Mouse (Mus musculus) heart, postnatal 0 days (tissue): ENCODE measurements around the gene Smco2. TPM values are rescaled to one million over a fixed set of nuclear protein-coding genes. Genes with fewer than 3 reads are reported as not detected.

Experiments
- ATAC-seq: fragments of 200-750 bp; cut with Nextera tagmentation; 2 replicates; pipeline ENCODE4 v1.8.0; 2017; ENCODE audit warnings: low read depth, moderate number of reproducible peaks, moderate library complexity; ENCODE audit not compliant: insufficient read depth
- DNase-seq: peaks from one replicate; pipeline ENCODE4 v3.0.0-alpha.2; 2016; ENCODE audit warnings: low spot score
- H3K27ac ChIP-seq: fragments of 300-500 bp; sonication (generic); 2 replicates; pipeline ENCODE4 v1.5.1; 2014; ENCODE audit warnings: low read depth, mild to moderate bottlenecking
- H3K27me3 ChIP-seq: fragments of 300-500 bp; sonication (generic); 2 replicates; pipeline ENCODE4 v1.6.1; 2014; ENCODE audit warnings: low read length, mixed read lengths; ENCODE audit not compliant: control insufficient read depth, insufficient read depth
- H3K36me3 ChIP-seq: fragments of 300-500 bp; sonication (generic); replicated peaks from 2 replicates; pipeline ENCODE4 v1.6.1; 2014; ENCODE audit warnings: low read length, mixed read lengths; ENCODE audit not compliant: control insufficient read depth, insufficient read depth
- H3K4me1 ChIP-seq: fragments of 300-500 bp; sonication (generic); 2 replicates; pipeline ENCODE4 v1.6.1; 2014; ENCODE audit warnings: antibody characterized with exemption; ENCODE audit not compliant: control insufficient read depth, insufficient read depth
- H3K4me2 ChIP-seq: fragments of 300-500 bp; sonication (generic); 2 replicates; pipeline ENCODE4 v1.6.1; 2014; ENCODE audit warnings: low read depth, mild to moderate bottlenecking, low read length, moderate library complexity
- H3K4me3 ChIP-seq: fragments of 300-500 bp; sonication (generic); 2 replicates; pipeline ENCODE4 v1.5.1; 2014; ENCODE audit warnings: low read depth, low read length
- H3K9ac ChIP-seq: fragments of 300-500 bp; sonication (generic); replicated peaks from 2 replicates; pipeline ENCODE4 v1.6.1; 2014; ENCODE audit warnings: low read depth, low read length, mixed read lengths
- H3K9me3 ChIP-seq: fragments of 300-500 bp; sonication (generic); replicated peaks from 2 replicates; pipeline ENCODE4 v1.6.1; 2016; ENCODE audit warnings: low read length; ENCODE audit not compliant: control insufficient read depth
- CTCF ChIP-seq: IDR thresholded peaks from 2 replicates; pipeline ENCODE4 v1.5.1; 2016; ENCODE audit warnings: antibody characterized with exemption, control low read depth, low read depth
- EP300 ChIP-seq: IDR thresholded peaks from 2 replicates; pipeline ENCODE4 v1.6.1; 2016; ENCODE audit warnings: antibody characterized with exemption, low read depth
- WGBS: fragments of 180-500 bp; shearing (Covaris S2); extraction: QIAGEN DNeasy Blood & Tissue Kit; methylation state at CpG from one replicate; pipeline ENCODE4 v1.1.7; 2014; 5-methylcytosine and 5-hydroxymethylcytosine counted together
- polyA plus RNA-seq: library from polyadenylated mRNA; unstranded; fragments of >200 nt; fragmentation: Nextera tagmentation; extraction: Ambion mirVana; gene quantifications from 2 replicates; pipeline ENCODE4 v1.2.1, GENCODE M21; 2015
- total RNA-seq: library from RNA; depleted of rRNA; stranded (reverse); fragments of >200 nt; gene quantifications from 2 replicates; pipeline ENCODE4 v1.2.3, GENCODE M21; 2014; ENCODE audit warnings: low replicate concordance; rRNA removed

Gene Smco2
- total RNA-seq = not detected in 2 replicates
- polyA plus RNA-seq = 0.29 and 0.43 TPM in 2 replicates

DNA sequence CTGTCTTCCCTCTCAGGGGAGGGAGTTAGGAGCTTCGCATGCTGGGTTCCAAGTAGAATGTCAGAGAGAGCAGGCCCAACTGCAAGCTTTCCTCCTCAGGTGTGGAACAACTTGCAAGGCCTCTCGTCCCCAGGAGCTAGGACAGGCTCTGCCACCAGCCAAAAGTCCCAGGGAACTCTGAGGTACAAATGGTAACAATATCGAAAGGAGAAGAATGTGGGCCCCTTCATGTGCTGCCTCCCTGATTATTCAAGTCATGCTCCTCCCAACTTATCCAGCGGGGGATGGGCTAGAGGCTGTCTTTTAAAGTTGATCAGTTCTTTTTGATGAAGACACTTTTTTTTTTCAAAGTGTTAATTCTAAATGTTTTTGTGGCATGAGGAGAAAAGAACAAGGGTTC is at the start of gene Smco2:
Gene Smco2, plus strand, starts transcription at position 55 of the 400 bp plus-strand sequence.
- Histone ChIP-seq H3K4me2 (no peak within 1 kb of the TSS), H3K36me3 (no peaks in the 10 kb centered on the region), H3K4me3 (no peak within 1 kb of the TSS), H3K27me3 (no peaks in the 10 kb centered on the region), H3K9me3 (no peaks in the 10 kb centered on the region), H3K9ac (no peak within 1 kb of the TSS), H3K27ac (no peak within 1 kb of the TSS), H3K4me1 (peaks cover 23% of the 10 kb centered on the region)
- TF ChIP-seq EP300 = no peak
- WGBS = 83% methylated on average over 4 of the region's 4 CpGs
- DNase-seq (no peak), ATAC-seq (no peak)

GRCm38 (mm10) chr6:146809991-146810390 is 39.9 kb upstream of the Smco2 start:
- H3K9ac ChIP-seq = no peak overlapping the region
- H3K36me3 ChIP-seq = peaks cover 20% of the 10 kb centered on the region; the same call in 1 of the 2 replicates
- ATAC-seq = no peak

DNA sequence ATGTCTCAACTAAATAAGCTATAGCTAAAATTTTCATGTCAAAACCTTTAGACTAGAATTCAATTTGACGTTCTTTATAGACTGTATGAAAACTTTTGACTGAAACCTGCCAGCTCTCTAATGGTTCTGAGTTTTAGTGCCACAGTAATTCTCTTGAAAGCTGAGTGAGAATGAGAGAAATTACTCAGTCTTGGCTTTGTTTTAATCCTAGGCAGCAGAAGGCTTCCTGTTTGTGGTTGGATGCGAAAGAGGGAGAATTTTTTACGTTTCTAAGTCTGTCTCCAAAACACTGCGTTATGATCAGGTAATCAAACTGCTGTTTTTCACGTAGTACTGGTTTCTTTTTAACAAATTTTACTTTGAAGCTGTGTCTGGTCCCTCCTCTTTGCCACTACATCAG is 36.9 kb upstream of the Smco2 start:
- H3K27me3 ChIP-seq = no peaks in the 10 kb centered on the region
- WGBS = 81% methylated on average over 5 of the region's 5 CpGs
- H3K4me2 ChIP-seq = no peak overlapping the region
- no peak overlapping the region for H3K27ac ChIP-seq
- peaks cover 17% of the 10 kb centered on the region; the same call in 1 of the 2 replicates for H3K36me3 ChIP-seq
- DNase-seq = no peak
- no peaks in the 10 kb centered on the region for H3K9me3 ChIP-seq
- TF ChIP-seq EP300 = no peak
- no peak for TF ChIP-seq CTCF
- ATAC-seq = no peak
- H3K9ac ChIP-seq = no peak overlapping the region
- no peaks in the 10 kb centered on the region for H3K4me1 ChIP-seq
- H3K4me3 ChIP-seq = no peak overlapping the region

More at GRCm38 (mm10) chr6:146809991-146810390, 39.9 kb upstream of the Smco2 start:
- Histone ChIP-seq H3K27me3 (no peaks in the 10 kb centered on the region), H3K9me3 (no peaks in the 10 kb centered on the region), H3K4me1 (no peaks in the 10 kb centered on the region), H3K4me3 (no peak overlapping the region), H3K27ac (no peak overlapping the region), H3K4me2 (no peak overlapping the region)
- WGBS = 80% methylated on average over 6 of the region's 6 CpGs
- no peak for TF ChIP-seq EP300
- TF ChIP-seq CTCF = no peak
- no peak for DNase-seq

DNA sequence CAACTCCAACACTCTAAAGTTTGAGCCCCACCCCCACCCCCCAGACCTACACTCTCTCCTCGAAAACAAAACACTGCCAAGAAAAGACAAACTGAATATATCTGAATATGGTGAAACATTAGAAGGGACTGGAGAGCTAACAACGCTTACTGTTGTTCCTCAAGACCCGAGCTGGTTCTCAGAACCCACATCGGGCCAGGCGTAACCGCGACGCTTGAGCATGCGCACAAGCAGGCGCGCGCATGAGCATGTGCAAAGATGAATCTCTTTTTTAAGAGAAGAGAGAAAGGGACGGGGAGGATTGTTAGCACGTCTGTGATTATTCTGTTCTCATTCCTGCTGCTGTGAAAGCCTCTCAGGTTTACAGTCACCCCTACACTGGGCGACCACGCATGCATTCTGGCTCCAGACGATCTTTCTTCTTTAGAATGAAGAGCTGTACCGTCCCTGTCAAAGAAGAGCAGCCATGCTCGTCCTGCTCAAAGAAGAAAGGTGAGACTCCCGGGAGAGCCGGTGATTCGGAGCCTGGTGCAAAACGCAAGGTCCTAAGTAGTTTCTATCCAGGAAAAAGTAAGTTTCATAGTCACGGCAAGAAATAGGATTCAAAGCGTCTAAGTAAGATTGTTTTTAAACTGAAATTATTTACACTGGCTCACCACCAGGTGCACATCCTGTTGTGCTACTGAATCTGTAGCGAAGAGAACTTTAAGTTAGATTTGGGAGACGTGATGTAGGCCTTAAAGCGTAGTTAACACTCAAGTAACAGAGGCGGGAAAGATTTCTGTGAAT is 29.5 kb upstream of the Smco2 start:
- WGBS = 81% methylated on average over 29 of the region's 29 CpGs
- H3K4me1 ChIP-seq = no peaks in the 10 kb centered on the region
- DNase-seq = no peak
- H3K27me3 ChIP-seq = no peaks in the 10 kb centered on the region
- ATAC-seq = no peak
- H3K4me2 ChIP-seq = no peak overlapping the region
- no peaks in the 10 kb centered on the region for H3K36me3 ChIP-seq
- TF ChIP-seq EP300 (no peak), CTCF (no peak)
- H3K4me3 ChIP-seq = no peak overlapping the region
- no peak overlapping the region for H3K27ac ChIP-seq
- no peak overlapping the region for H3K9ac ChIP-seq
- H3K9me3 ChIP-seq = no peaks in the 10 kb centered on the region

DNA sequence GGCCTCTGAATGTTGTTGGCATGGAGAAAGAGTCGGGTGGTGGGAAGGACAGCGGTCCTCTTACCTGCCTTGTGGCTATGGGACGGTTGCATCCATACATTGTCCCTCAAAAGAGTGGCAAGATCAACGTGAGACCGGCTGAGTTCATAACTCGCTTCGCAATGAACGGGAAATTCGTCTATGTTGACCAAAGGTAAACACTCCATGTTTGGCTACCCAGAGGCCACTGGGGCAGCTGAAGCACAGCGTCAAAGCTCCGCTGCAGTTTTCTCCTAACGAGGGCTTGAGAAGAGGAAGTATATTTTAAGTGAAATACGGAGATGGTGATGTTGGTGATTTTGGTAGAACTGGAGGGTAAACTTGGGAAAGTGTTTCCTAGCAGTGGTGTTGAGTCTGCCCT is 27.9 kb upstream of the Smco2 start:
- Histone ChIP-seq H3K4me1 (no peaks in the 10 kb centered on the region), H3K9me3 (no peaks in the 10 kb centered on the region), H3K27me3 (no peaks in the 10 kb centered on the region), H3K27ac (no peak overlapping the region), H3K36me3 (no peaks in the 10 kb centered on the region), H3K9ac (no peak overlapping the region), H3K4me3 (no peak overlapping the region), H3K4me2 (no peak overlapping the region)
- WGBS = 88% methylated on average over 13 of the region's 13 CpGs
- TF ChIP-seq EP300 (no peak), CTCF (no peak)
- DNase-seq (no peak), ATAC-seq (no peak)
